Mouse (Mus musculus) gastrocnemius, adult 2 months (tissue): ENCODE results near the gene Mctp2. TPM values are rescaled to one million over a fixed set of nuclear protein-coding genes. Genes with fewer than 3 reads are reported as not detected.

ENCODE experiments used
- DNase-seq: peaks from one replicate; pipeline ENCODE4 v3.0.0; 2022
- H3K27ac ChIP-seq: fragments of 200-600 bp; 2 replicates; pipeline ENCODE4 v1.8.1; 2022; ENCODE audit warnings: mild to moderate bottlenecking
- H3K4me3 ChIP-seq: fragments of 200-600 bp; 2 replicates; pipeline ENCODE4 v1.8.1; 2022; ENCODE audit warnings: mild to moderate bottlenecking, moderate library complexity
- CTCF ChIP-seq: fragments of 200-600 bp; IDR thresholded peaks from 2 replicates; pipeline ENCODE4 v1.8.1; 2022; ENCODE audit warnings: antibody characterized with exemption, mild to moderate bottlenecking, moderate library complexity
- intact Hi-C: fragments of 180-260 bp; cut with DNase I; formaldehyde crosslinking; loops from one replicate; pipeline ENCODE4 v1.15.1; 2025
- total RNA-seq, 2 experiments: library from RNA; stranded (reverse); gene quantifications; 2 replicates each; pipeline ENCODE4 v1.2.3; 2021

The Mctp2 gene
- total RNA-seq, 2 experiments from 2014 or later: 0.05 to 0.14 TPM

GRCm38 (mm10) chr7:72080705-72081104, 225.7 kb downstream of the Mctp2 start:
- Histone ChIP-seq H3K4me3 (no peak overlapping the region), H3K27ac (no peak overlapping the region)
- intact Hi-C loops: no loop called here
- no peak for DNase-seq
- TF ChIP-seq CTCF: no peak

GRCm38 (mm10) chr7:72078896-72079295, 227.5 kb downstream of the Mctp2 start:
- Histone ChIP-seq H3K27ac (no peak overlapping the region), H3K4me3 (no peak overlapping the region)
- intact Hi-C loops: no loop called here
- DNase-seq: no peak
- TF ChIP-seq CTCF: no peak

GRCm38 (mm10) chr7:72071418-72072184, 234.8 kb downstream of the Mctp2 start:
- TF ChIP-seq CTCF: no peak
- DNase-seq: no peak
- intact Hi-C loops: no loop called here
- H3K27ac ChIP-seq: no peak overlapping the region
- H3K4me3 ChIP-seq: no peak overlapping the region

- Histone ChIP-seq H3K4me3 (no peak overlapping the region), H3K27ac (no peak overlapping the region)
- TF ChIP-seq CTCF: no peak
- DNase-seq: no peak
- intact Hi-C loops: no loop called here
These were observed 238.0 kb downstream of the Mctp2 start for GRCm38 (mm10) chr7:72068454-72068853.

- DNase-seq: no peak
- Histone ChIP-seq H3K4me3 (no peak overlapping the region), H3K27ac (no peak overlapping the region)
- intact Hi-C loops: no loop called here
- TF ChIP-seq CTCF: no peak
These were observed 240.1 kb downstream of the Mctp2 start for GRCm38 (mm10) chr7:72066352-72066751.

- Histone ChIP-seq H3K27ac (no peak overlapping the region), H3K4me3 (no peak overlapping the region)
- DNase-seq: no peak
- intact Hi-C loops: no loop called here
- TF ChIP-seq CTCF: no peak
These were observed 254.6 kb downstream of the Mctp2 start for GRCm38 (mm10) chr7:72051759-72052158.

GRCm38 (mm10) chr7:72047588-72048585, 258.5 kb downstream of the Mctp2 start:
- no peak for DNase-seq
- intact Hi-C loops: no loop called here
- H3K27ac ChIP-seq: no peak overlapping the region
- no peak overlapping the region for H3K4me3 ChIP-seq
- TF ChIP-seq CTCF: no peak
